8 mouse cellular contexts compared by ENCODE assay signal in genomic region chr7:39544242-39545111, GRCm38 (mm10). TPM values are rescaled to one million over a fixed set of nuclear protein-coding genes. Genes with fewer than 3 reads are reported as not detected.
A peak's percentile ranks its signal among the peaks of the same experiment; 100 is the strongest.
DNase-seq lines count a peak whose midpoint lies in the region; ATAC-seq and TF ChIP-seq lines count a peak whose summit lies in the region.

No protein-coding gene starts in this region.

- no peaks in the 10 kb centered on the region for H3K36me3 ChIP-seq in embryonic facial prominence, embryonic 12.5 days
- no peaks in the 10 kb centered on the region for H3K36me3 ChIP-seq in intestine, postnatal 0 days (ENCODE audit: control insufficient read depth, insufficient read depth)
- H3K36me3 ChIP-seq in limb, embryonic 10.5 days = no peaks in the 10 kb centered on the region
- H3K36me3 ChIP-seq in midbrain, embryonic 12.5 days = 0 out of 2 replicates have a peak, but pooled peaks cover 5% of the 10 kb centered on the region

- H3K4me2 ChIP-seq in embryonic facial prominence, embryonic 12.5 days (replicated peaks) = peak overlapping the region; percentile 66
- H3K4me2 ChIP-seq in intestine, postnatal 0 days (replicated peaks; ENCODE audit: low read depth) = peak overlapping the region; percentile 78
- H3K4me2 ChIP-seq in midbrain, embryonic 12.5 days (replicated peaks) = peak overlapping the region; percentile 70

- peak; percentile 67 for DNase-seq in layer of hippocampus, adult 11-12 months (ENCODE audit: low spot score)
- DNase-seq in layer of hippocampus, adult 9-10 months (ENCODE audit: low spot score) = no peak
- DNase-seq in limb, embryonic 10.5 days (ENCODE audit: low spot score) = peak; percentile 82
- DNase-seq in skeletal muscle tissue, adult 2 months (ENCODE audit: low read depth, low spot score) = peak; percentile 81

- H3K4me1 ChIP-seq in embryonic facial prominence, embryonic 12.5 days = no peaks in the 10 kb centered on the region
- H3K4me1 ChIP-seq in intestine, postnatal 0 days (replicated peaks; ENCODE audit: control insufficient read depth, insufficient read depth, low read length) = no peaks in the 10 kb centered on the region
- 0 out of 2 replicates have a peak, but pooled peaks cover 3% of the 10 kb centered on the region for H3K4me1 ChIP-seq in limb, embryonic 10.5 days
- 0 out of 2 replicates have a peak, but pooled peaks cover 3% of the 10 kb centered on the region for H3K4me1 ChIP-seq in midbrain, embryonic 12.5 days

- peak; percentile 76 for TF ChIP-seq CTCF in intestine, postnatal 0 days (IDR thresholded peaks at IDR 0.05; ENCODE audit: low read depth)

- peak overlapping the region; percentile 94 for H3K27ac ChIP-seq in embryonic facial prominence, embryonic 12.5 days
- H3K27ac ChIP-seq in intestine, postnatal 0 days (ENCODE audit: low read depth, low read length) = peak overlapping the region; percentile 90
- H3K27ac ChIP-seq in limb, embryonic 10.5 days = peak overlapping the region; percentile 91
- H3K27ac ChIP-seq in midbrain, embryonic 12.5 days (replicated peaks) = peak overlapping the region; percentile 83

- 2% methylated on average over 43 of the region's 43 CpGs for WGBS in embryonic facial prominence, embryonic 12.5 days
- under 1% methylated on average over 43 of the region's 43 CpGs for WGBS in intestine, postnatal 0 days
- under 1% methylated on average over 43 of the region's 43 CpGs for WGBS in limb, embryonic 10.5 days
- 1% methylated on average over 42 of the region's 43 CpGs for WGBS in midbrain, embryonic 12.5 days

- peak; percentile 97 for ATAC-seq in embryonic facial prominence, embryonic 12.5 days (ENCODE audit: insufficient number of reproducible peaks, insufficient read depth, low FRiP score, low TSS enrichment)
- ATAC-seq in granulocyte monocyte progenitor cell, adult 5-6 weeks (replicated peaks; ENCODE audit: poor library complexity, severe bottlenecking) = peak; percentile 98
- peak; percentile 98 for ATAC-seq in intestine, postnatal 0 days
- peak; percentile 92 for ATAC-seq in midbrain, embryonic 12.5 days (ENCODE audit: low FRiP score, low read depth)

- H3K4me3 ChIP-seq in embryonic facial prominence, embryonic 12.5 days = peak overlapping the region; percentile 56
- H3K4me3 ChIP-seq in intestine, postnatal 0 days (ENCODE audit: low read depth, low read length) = peak overlapping the region; percentile 57
- peak overlapping the region; percentile 74 for H3K4me3 ChIP-seq in limb, embryonic 10.5 days
- peak overlapping the region; percentile 53 for H3K4me3 ChIP-seq in midbrain, embryonic 12.5 days

- peak overlapping the region; percentile 72 for H3K9ac ChIP-seq in embryonic facial prominence, embryonic 12.5 days
- peak overlapping the region; percentile 67 for H3K9ac ChIP-seq in intestine, postnatal 0 days (ENCODE audit: low read depth, low read length)
- H3K9ac ChIP-seq in midbrain, embryonic 12.5 days (replicated peaks) = peak overlapping the region; percentile 77

- H3K9me3 ChIP-seq in embryonic facial prominence, embryonic 12.5 days = no peaks in the 10 kb centered on the region
- no peaks in the 10 kb centered on the region for H3K9me3 ChIP-seq in intestine, postnatal 0 days (ENCODE audit: control insufficient read depth)
- no peaks in the 10 kb centered on the region for H3K9me3 ChIP-seq in limb, embryonic 10.5 days (replicated peaks)
- no peaks in the 10 kb centered on the region for H3K9me3 ChIP-seq in midbrain, embryonic 12.5 days

- H3K27me3 ChIP-seq in embryonic facial prominence, embryonic 12.5 days = no peaks in the 10 kb centered on the region
- H3K27me3 ChIP-seq in intestine, postnatal 0 days (replicated peaks; ENCODE audit: control insufficient read depth, insufficient read depth, low read length) = no peaks in the 10 kb centered on the region
- no peaks in the 10 kb centered on the region for H3K27me3 ChIP-seq in limb, embryonic 10.5 days (ENCODE audit: low read depth, poor library complexity, severe bottlenecking)
- no peaks in the 10 kb centered on the region for H3K27me3 ChIP-seq in midbrain, embryonic 12.5 days

RNA-seq across cellular contexts. Expression of gene Zfp619, which starts 26.9 kb away (rescaled TPM):
- polyA plus RNA-seq in embryonic facial prominence, embryonic 12.5 days (2016; fragmentation: Nextera tagmentation; extraction: Ambion mirVana) = 3.2 and 3.3 TPM in 2 replicates
- total RNA-seq in granulocyte monocyte progenitor cell, adult 5-6 weeks (2014; fragmentation: Nextera tagmentation) = 3.4 and 4.5 TPM in 2 replicates
- 2.0 and 3.0 TPM in 2 replicates for total RNA-seq in granulocyte monocyte progenitor cell, adult 5-6 weeks (2017)
- polyA plus RNA-seq in intestine, postnatal 0 days (2015; fragmentation: Nextera tagmentation; extraction: Ambion mirVana) = 0.43 and 0.48 TPM in 2 replicates
- polyA plus RNA-seq in limb, embryonic 10.5 days (2016; fragmentation: Nextera tagmentation; extraction: Ambion mirVana) = 1.8 and 2.5 TPM in 2 replicates
- 4.8 and 4.9 TPM in 2 replicates for polyA plus RNA-seq in midbrain, embryonic 12.5 days (2016; fragmentation: Nextera tagmentation; extraction: Ambion mirVana)
